Mouse (Mus musculus): ENCODE data around the gene Lcorl.
A peak's percentile ranks its signal among the peaks of the same experiment; 100 is the strongest.
"Not testable (repeated sequence)": the region's sequence is repeated elsewhere in the genome, so short reads cannot be mapped to it uniquely, and the experiment has no call there.

The Lcorl gene

GRCm38 (mm10) chr5:45706811-45707210 is 150.6 kb downstream of the Lcorl start:
- no peak for DNase-seq

GRCm38 (mm10) chr5:45691678-45692077 is 165.7 kb downstream of the Lcorl start:
- DNase-seq, result no peak

GRCm38 (mm10) chr5:45690802-45691201 is 166.6 kb downstream of the Lcorl start:
- DNase-seq, result no peak

GRCm38 (mm10) chr5:45689152-45689551 is 168.3 kb downstream of the Lcorl start:
- no peak for DNase-seq

- no peak for DNase-seq
These were observed 171.2 kb downstream of the Lcorl start for GRCm38 (mm10) chr5:45686223-45686622.

GRCm38 (mm10) chr5:45685243-45685642 is 172.2 kb downstream of the Lcorl start:
- no peak for DNase-seq

GRCm38 (mm10) chr5:45683388-45683787 is 174.0 kb downstream of the Lcorl start:
- no peak for DNase-seq

GRCm38 (mm10) chr5:45679955-45680354 is 177.5 kb downstream of the Lcorl start:
- no peak for DNase-seq

- DNase-seq, result no peak
These were observed 179.8 kb downstream of the Lcorl start for GRCm38 (mm10) chr5:45677639-45678038.

GRCm38 (mm10) chr5:45675032-45675431 is 182.4 kb downstream of the Lcorl start:
- DNase-seq, result no peak

- DNase-seq, result no peak
These were observed 186.4 kb downstream of the Lcorl start for GRCm38 (mm10) chr5:45670894-45671494.

GRCm38 (mm10) chr5:45670280-45670670 is 187.1 kb downstream of the Lcorl start:
- DNase-seq, result no peak

GRCm38 (mm10) chr5:45669598-45670279 is 187.7 kb downstream of the Lcorl start, which contains the start of gene Ncapg:
Gene Ncapg, plus strand, starts transcription at chr5:45669919.
- DNase-seq, result peak; percentile 99 to 100

- peak in 1 of 2 experiments; percentile 1 for DNase-seq
These were observed 188.2 kb downstream of the Lcorl start for GRCm38 (mm10) chr5:45669234-45669597.

- no peak for DNase-seq
These were observed 188.6 kb downstream of the Lcorl start for GRCm38 (mm10) chr5:45668831-45669230.

- DNase-seq, result peak in 1 of 2 experiments; percentile 58
These were observed 189.1 kb downstream of the Lcorl start for GRCm38 (mm10) chr5:45668324-45668723.

GRCm38 (mm10) chr5:45658406-45658805 is 199.0 kb downstream of the Lcorl start:
- DNase-seq, result not testable (repeated sequence)

GRCm38 (mm10) chr5:45651026-45651703 is 206.2 kb downstream of the Lcorl start:
- peak in 1 of 2 experiments; percentile 47 for DNase-seq
